Mouse (Mus musculus) liver, embryonic 11.5 days (tissue): ENCODE data around the gene Kndc1. TPM values are rescaled to one million over a fixed set of nuclear protein-coding genes. Genes with fewer than 3 reads are reported as not detected.
A peak's percentile ranks its signal among the peaks of the same experiment; 100 is the strongest.

Source experiments
- ATAC-seq: fragments of 200-750 bp; cut with Nextera tagmentation; replicated peaks from 2 replicates; pipeline ENCODE4 v1.8.0; 2017; ENCODE audit warnings: moderate number of reproducible peaks, mild to moderate bottlenecking, moderate TSS enrichment, moderate library complexity; ENCODE audit not compliant: low FRiP score
- DNase-seq: peaks from one replicate; pipeline ENCODE4 v3.0.0-alpha.2; 2017; ENCODE audit warnings: low spot score
- H3K27ac ChIP-seq: fragments of 300-500 bp; sonication (generic); 2 replicates; pipeline ENCODE4 v1.5.1; 2014; ENCODE audit warnings: mild to moderate bottlenecking, low read depth, low read length, control low read depth
- H3K27me3 ChIP-seq: fragments of 300-500 bp; sonication (generic); replicated peaks from 2 replicates; pipeline ENCODE4 v1.6.1; 2014; ENCODE audit warnings: low read length, mixed read lengths; ENCODE audit not compliant: control insufficient read depth, insufficient read depth
- H3K36me3 ChIP-seq: fragments of 300-500 bp; sonication (generic); 2 replicates; pipeline ENCODE4 v1.6.1; 2014; ENCODE audit warnings: mild to moderate bottlenecking, low read length, moderate library complexity, mixed read lengths; ENCODE audit not compliant: control insufficient read depth, insufficient read depth
- H3K4me1 ChIP-seq: fragments of 300-500 bp; sonication (generic); replicated peaks from 2 replicates; pipeline ENCODE4 v1.6.1; 2014; ENCODE audit warnings: low read length, mixed read lengths; ENCODE audit not compliant: control insufficient read depth, insufficient read depth
- H3K4me2 ChIP-seq: fragments of 300-500 bp; sonication (generic); 2 replicates; pipeline ENCODE4 v1.6.1; 2014; ENCODE audit warnings: mild to moderate bottlenecking, control low read depth, moderate library complexity
- H3K4me3 ChIP-seq: fragments of 300-500 bp; sonication (generic); 2 replicates; pipeline ENCODE4 v1.5.1; 2014; ENCODE audit warnings: low read depth, low read length, control low read depth
- H3K9ac ChIP-seq: fragments of 300-500 bp; sonication (generic); 2 replicates; pipeline ENCODE4 v1.6.1; 2014; ENCODE audit warnings: low read depth, low read length, control low read depth
- H3K9me3 ChIP-seq: fragments of 300-500 bp; sonication (generic); 2 replicates; pipeline ENCODE4 v1.6.1; 2016; ENCODE audit warnings: low read length, inconsistent platforms, mixed read lengths; ENCODE audit not compliant: control insufficient read depth
- WGBS: fragments of 180-500 bp; shearing (Covaris S2); extraction: QIAGEN DNeasy Blood & Tissue Kit; methylation state at CpG from one replicate; pipeline ENCODE4 v1.1.7; 2014; 5-methylcytosine and 5-hydroxymethylcytosine counted together
- polyA plus RNA-seq: library from polyadenylated mRNA; unstranded; fragments of >200 nt; fragmentation: Nextera tagmentation; extraction: Ambion mirVana; gene quantifications from 2 replicates; pipeline ENCODE4 v1.2.1, GENCODE M21; 2014

Gene Kndc1
- polyA plus RNA-seq, 1 experiment from 2014 or later, result not detected

DNA sequence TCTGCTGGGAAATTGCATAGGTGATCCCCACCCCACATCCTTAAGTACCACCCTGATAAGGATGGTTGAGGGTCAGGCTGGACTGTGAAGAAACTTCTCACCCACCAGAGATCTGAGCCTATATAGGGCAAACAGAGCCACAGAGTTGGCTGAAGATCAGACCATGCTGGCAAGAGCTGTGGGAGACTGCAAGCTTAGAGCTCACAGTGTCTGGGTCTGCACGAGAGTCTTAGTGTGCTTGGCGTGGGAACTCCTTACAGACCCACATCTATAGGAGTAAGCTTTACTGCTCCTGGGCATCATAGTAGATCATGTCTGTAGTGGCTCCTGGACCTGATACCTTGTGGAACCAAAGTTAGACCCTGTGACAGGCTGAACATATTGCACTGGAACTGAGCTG lies 4.1 kb downstream of the Kndc1 start:
- ATAC-seq, result no peak
- WGBS, result 75% methylated on average over 2 of the region's 2 CpGs
- no peak overlapping the region for H3K27ac ChIP-seq

GRCm38 (mm10) chr7:139899505-139899904 lies 5.0 kb downstream of the Kndc1 start:
- no peaks in the 10 kb centered on the region for H3K9me3 ChIP-seq
- H3K27ac ChIP-seq, result no peak overlapping the region
- H3K4me1 ChIP-seq, result no peaks in the 10 kb centered on the region
- DNase-seq (no peak), ATAC-seq (no peak)
- H3K36me3 ChIP-seq, result no peaks in the 10 kb centered on the region
- peaks cover 22% of the 10 kb centered on the region for H3K27me3 ChIP-seq
- no peak overlapping the region for H3K9ac ChIP-seq
- no peak overlapping the region for H3K4me2 ChIP-seq
- H3K4me3 ChIP-seq, result no peak overlapping the region
- WGBS, result 71% methylated on average over 7 of the region's 7 CpGs

More for the DNA sequence above, 4.1 kb downstream of the Kndc1 start:
- Histone ChIP-seq H3K36me3 (no peaks in the 10 kb centered on the region), H3K4me3 (no peak overlapping the region), H3K9ac (no peak overlapping the region), H3K9me3 (no peaks in the 10 kb centered on the region), H3K27me3 (peaks cover 31% of the 10 kb centered on the region), H3K4me2 (no peak overlapping the region), H3K4me1 (no peaks in the 10 kb centered on the region)
- DNase-seq, result no peak

- peaks cover 12% of the 10 kb centered on the region for H3K27me3 ChIP-seq
- no peak for ATAC-seq
- no peak overlapping the region for H3K9ac ChIP-seq
- no peak overlapping the region for H3K4me2 ChIP-seq
- no peaks in the 10 kb centered on the region for H3K36me3 ChIP-seq
- H3K4me1 ChIP-seq, result no peaks in the 10 kb centered on the region
- no peak overlapping the region for H3K27ac ChIP-seq
- H3K4me3 ChIP-seq, result no peak overlapping the region
- 85% methylated on average over 7 of the region's 7 CpGs for WGBS
- no peaks in the 10 kb centered on the region for H3K9me3 ChIP-seq
- no peak for DNase-seq
Measured at GRCm38 (mm10) chr7:139900456-139900855, 6.0 kb downstream of the Kndc1 start.

GRCm38 (mm10) chr7:139900896-139901295 lies 6.4 kb downstream of the Kndc1 start:
- Histone ChIP-seq H3K27ac (no peak overlapping the region), H3K27me3 (peaks cover 8% of the 10 kb centered on the region), H3K4me1 (no peaks in the 10 kb centered on the region), H3K9ac (no peak overlapping the region), H3K4me3 (no peak overlapping the region), H3K9me3 (no peaks in the 10 kb centered on the region), H3K4me2 (no peak overlapping the region), H3K36me3 (no peaks in the 10 kb centered on the region)
- whole genome bisulfite sequencing, result 81% methylated on average over 6 of the region's 6 CpGs
- no peak for DNase-seq
- ATAC-seq, result no peak

GRCm38 (mm10) chr7:139901981-139902380 lies 7.5 kb downstream of the Kndc1 start:
- Histone ChIP-seq H3K27ac (no peak overlapping the region), H3K36me3 (no peaks in the 10 kb centered on the region), H3K9ac (no peak overlapping the region), H3K27me3 (no peaks in the 10 kb centered on the region), H3K4me2 (no peak overlapping the region), H3K4me1 (no peaks in the 10 kb centered on the region), H3K4me3 (no peak overlapping the region), H3K9me3 (no peaks in the 10 kb centered on the region)
- 43% methylated on average over 1 of the region's 1 CpGs for WGBS
- ATAC-seq (no peak), DNase-seq (no peak)

GRCm38 (mm10) chr7:139905261-139905660 lies 10.8 kb downstream of the Kndc1 start:
- 20% methylated on average over 6 of the region's 6 CpGs for WGBS
- H3K4me2 ChIP-seq, result peak overlapping the region; percentile 37; the same call in 1 of the 2 replicates

GRCm38 (mm10) chr7:139905661-139906060 lies 11.2 kb downstream of the Kndc1 start:
- ATAC-seq (peak; percentile 58), DNase-seq (no peak)
- Histone ChIP-seq H3K4me3 (no peak overlapping the region), H3K4me1 (no peaks in the 10 kb centered on the region), H3K27ac (no peak overlapping the region), H3K9ac (no peak overlapping the region), H3K36me3 (no peaks in the 10 kb centered on the region), H3K4me2 (peak overlapping the region; percentile 37; the same call in 1 of the 2 replicates), H3K27me3 (no peaks in the 10 kb centered on the region; the same call in 1 of the 2 replicates), H3K9me3 (no peaks in the 10 kb centered on the region)
- 7% methylated on average over 6 of the region's 6 CpGs for WGBS

More at GRCm38 (mm10) chr7:139905261-139905660, 10.8 kb downstream of the Kndc1 start:
- DNase-seq (no peak), ATAC-seq (no peak)
- Histone ChIP-seq H3K27me3 (no peaks in the 10 kb centered on the region; the same call in 1 of the 2 replicates), H3K36me3 (no peaks in the 10 kb centered on the region), H3K9ac (no peak overlapping the region), H3K27ac (no peak overlapping the region), H3K4me3 (no peak overlapping the region), H3K9me3 (no peaks in the 10 kb centered on the region), H3K4me1 (no peaks in the 10 kb centered on the region)

GRCm38 (mm10) chr7:139908176-139908575 lies 13.7 kb downstream of the Kndc1 start:
- H3K27ac ChIP-seq, result no peak overlapping the region
- DNase-seq (no peak), ATAC-seq (no peak)
- H3K9ac ChIP-seq, result no peak overlapping the region
- no peaks in the 10 kb centered on the region for H3K36me3 ChIP-seq
- 78% methylated on average over 5 of the region's 5 CpGs for WGBS
- no peak overlapping the region for H3K4me2 ChIP-seq
- no peak overlapping the region for H3K4me3 ChIP-seq
- H3K27me3 ChIP-seq, result peaks cover 5% of the 10 kb centered on the region; the same call in 1 of the 2 replicates
- no peaks in the 10 kb centered on the region for H3K9me3 ChIP-seq
- no peaks in the 10 kb centered on the region for H3K4me1 ChIP-seq

DNA sequence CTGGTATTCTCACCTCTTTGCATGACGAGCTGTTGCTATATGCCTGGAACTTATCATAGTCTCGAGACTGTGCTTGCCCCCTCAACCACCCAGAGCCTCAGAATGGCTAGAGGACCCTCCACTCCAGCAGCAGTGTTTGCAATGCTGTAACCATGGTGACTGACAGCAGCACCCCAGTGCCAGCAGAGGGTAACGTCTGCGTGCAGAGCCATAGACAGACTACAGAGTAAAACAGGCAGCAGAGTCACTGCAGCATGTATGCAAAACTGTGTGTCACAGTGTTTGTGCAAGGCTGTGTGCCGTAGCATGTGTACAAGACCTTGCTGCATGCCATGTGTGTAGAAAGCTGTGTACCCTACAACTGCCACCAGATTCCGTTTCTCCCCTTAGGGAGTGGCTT lies 15.0 kb downstream of the Kndc1 start:
- Histone ChIP-seq H3K4me2 (no peak overlapping the region), H3K9ac (no peak overlapping the region), H3K27me3 (peaks cover 17% of the 10 kb centered on the region), H3K36me3 (no peaks in the 10 kb centered on the region), H3K4me3 (no peak overlapping the region), H3K9me3 (no peaks in the 10 kb centered on the region), H3K27ac (no peak overlapping the region), H3K4me1 (no peaks in the 10 kb centered on the region)
- ATAC-seq, result no peak
- DNase-seq, result no peak
- WGBS, result 55% methylated on average over 6 of the region's 6 CpGs
